Mouse (Mus musculus) embryonic facial prominence, embryonic 10.5 days (tissue): Measurements from ENCODE around the gene Flii. TPM values are rescaled to one million over a fixed set of nuclear protein-coding genes. Genes with fewer than 3 reads are reported as not detected.

Experiments used
- DNase-seq: peaks from one replicate; pipeline ENCODE4 v3.0.0-alpha.2; 2017; ENCODE audit warnings: low spot score
- H3K27ac ChIP-seq: fragments of 300-500 bp; sonication (generic); replicated peaks from 2 replicates; pipeline ENCODE4 v1.5.1; 2016; ENCODE audit warnings: mild to moderate bottlenecking
- H3K27me3 ChIP-seq: fragments of 300-500 bp; sonication (generic); replicated peaks from 2 replicates; pipeline ENCODE4 v1.6.1; 2016; ENCODE audit warnings: low read depth, mild to moderate bottlenecking; ENCODE audit not compliant: poor library complexity, severe bottlenecking
- H3K36me3 ChIP-seq: fragments of 300-500 bp; sonication (generic); replicated peaks from 2 replicates; pipeline ENCODE4 v1.6.1; 2016; ENCODE audit warnings: mild to moderate bottlenecking, moderate library complexity
- H3K4me1 ChIP-seq: fragments of 300-500 bp; sonication (generic); 2 replicates; pipeline ENCODE4 v1.6.1; 2016
- H3K4me3 ChIP-seq: fragments of 300-500 bp; sonication (generic); 2 replicates; pipeline ENCODE4 v1.5.1; 2016; ENCODE audit warnings: mild to moderate bottlenecking, moderate library complexity
- H3K9me3 ChIP-seq: fragments of 300-500 bp; sonication (generic); 2 replicates; pipeline ENCODE4 v1.6.1; 2016; ENCODE audit warnings: mild to moderate bottlenecking
- WGBS: fragments of 180-500 bp; shearing (Covaris S2); methylation state at CpG from one replicate; pipeline ENCODE4 v1.1.7; 2016; 5-methylcytosine and 5-hydroxymethylcytosine counted together
- polyA plus RNA-seq: library from polyadenylated mRNA; unstranded; fragments of >200 nt; fragmentation: Nextera tagmentation; extraction: Ambion mirVana; gene quantifications from 2 replicates; pipeline ENCODE4 v1.2.1, GENCODE M21; 2016

The Flii gene
- polyA plus RNA-seq, 1 experiment from 2014 or later = 71.9 TPM

DNA sequence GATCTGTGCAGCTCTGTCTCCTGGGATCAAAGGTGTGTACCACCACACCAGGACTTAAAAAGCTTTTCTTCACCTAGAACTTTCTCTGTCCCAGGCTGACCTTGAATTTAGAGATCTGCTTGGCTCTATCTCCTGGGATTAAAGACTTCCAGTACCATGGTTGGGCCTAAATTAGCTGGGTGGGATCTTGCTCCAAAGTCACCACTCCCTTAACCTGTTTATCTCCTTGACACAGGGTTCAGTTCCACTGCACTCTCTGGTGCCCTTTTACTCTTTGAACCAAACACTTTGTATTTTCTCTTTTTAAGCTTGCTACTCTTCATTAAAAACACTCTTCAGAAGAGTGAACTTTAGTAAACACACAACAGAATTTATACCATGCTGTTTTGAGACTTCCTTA lies 10.4 kb upstream of the Flii start:
- H3K36me3 ChIP-seq = peaks cover 69% of the 10 kb centered on the region
- no peak overlapping the region for H3K4me3 ChIP-seq
- no peak overlapping the region for H3K27ac ChIP-seq
- no peaks in the 10 kb centered on the region for H3K4me1 ChIP-seq
- no peaks in the 10 kb centered on the region for H3K9me3 ChIP-seq
- no peak for DNase-seq
- no peaks in the 10 kb centered on the region for H3K27me3 ChIP-seq

DNA sequence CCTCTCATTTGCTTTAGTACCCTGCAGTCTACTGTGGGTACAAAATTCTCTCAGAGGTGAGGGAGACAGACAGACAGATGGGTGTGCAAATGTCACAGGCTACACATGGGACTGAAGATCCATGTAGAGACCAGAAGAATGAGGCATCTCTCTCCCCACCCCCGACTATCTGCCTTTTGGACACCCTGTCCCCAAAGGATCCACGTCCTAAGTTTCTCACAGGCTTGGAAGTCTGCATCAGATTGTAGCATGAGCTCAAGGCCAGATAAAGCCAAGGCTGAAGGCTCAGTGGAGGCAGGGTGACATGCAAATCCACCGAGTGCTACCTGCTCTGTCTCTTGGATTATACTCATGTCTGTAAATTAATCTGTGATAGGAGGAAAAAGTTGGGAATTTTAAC lies 9.4 kb upstream of the Flii start:
- 86% methylated on average over 3 of the region's 3 CpGs for WGBS
- Histone ChIP-seq H3K9me3 (no peaks in the 10 kb centered on the region), H3K4me1 (no peaks in the 10 kb centered on the region), H3K27ac (no peak overlapping the region), H3K4me3 (no peak overlapping the region), H3K27me3 (no peaks in the 10 kb centered on the region), H3K36me3 (peaks cover 68% of the 10 kb centered on the region)
- DNase-seq = no peak

DNA sequence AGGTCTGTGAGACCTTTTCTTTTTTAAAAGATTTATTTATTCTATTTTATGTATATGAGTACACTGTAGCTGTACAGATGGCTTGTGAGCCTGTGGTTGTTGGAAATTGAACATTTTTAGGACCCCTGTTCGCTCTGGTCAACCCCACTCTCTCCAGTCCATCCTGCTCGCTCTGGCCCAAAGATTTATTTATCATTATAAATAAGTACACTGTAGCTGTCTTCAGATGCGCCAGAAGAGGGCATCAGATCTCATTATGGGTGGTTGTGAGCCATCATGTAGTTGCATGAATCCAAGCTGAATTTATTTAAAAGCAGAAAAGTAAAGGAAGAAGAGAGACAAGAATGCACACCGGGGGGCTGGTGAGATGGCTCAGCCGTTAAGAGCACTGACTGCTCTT lies 8.1 kb upstream of the Flii start:
- WGBS = 80% methylated on average over 5 of the region's 5 CpGs
- Histone ChIP-seq H3K27me3 (no peaks in the 10 kb centered on the region), H3K4me1 (no peaks in the 10 kb centered on the region), H3K9me3 (no peaks in the 10 kb centered on the region), H3K27ac (no peak overlapping the region), H3K4me3 (no peak overlapping the region), H3K36me3 (peaks cover 68% of the 10 kb centered on the region)
- DNase-seq = no peak

DNA sequence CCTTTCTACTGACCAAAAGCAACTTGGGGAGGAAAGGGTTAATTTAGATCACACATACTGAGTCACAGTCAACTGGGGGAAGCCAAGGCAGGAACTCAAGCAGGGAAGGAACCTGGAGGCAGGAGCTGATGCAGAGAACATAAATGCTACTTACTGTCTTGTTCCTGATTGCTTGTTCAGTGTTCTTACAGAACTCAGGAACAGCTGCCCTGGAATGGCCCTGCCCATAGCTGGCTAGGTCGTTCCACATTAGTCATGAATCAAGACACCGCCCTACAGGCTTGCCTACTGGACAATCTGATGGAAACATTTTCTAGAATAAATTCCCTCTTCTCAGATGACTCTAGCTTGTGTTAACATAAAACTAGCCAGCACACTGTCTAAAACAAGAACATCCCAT lies 7.1 kb upstream of the Flii start:
- H3K4me1 ChIP-seq = peaks cover 5% of the 10 kb centered on the region
- H3K9me3 ChIP-seq = no peaks in the 10 kb centered on the region
- no peaks in the 10 kb centered on the region for H3K27me3 ChIP-seq
- 88% methylated on average over 2 of the region's 2 CpGs for WGBS
- H3K36me3 ChIP-seq = peaks cover 59% of the 10 kb centered on the region
- no peak overlapping the region for H3K4me3 ChIP-seq
- H3K27ac ChIP-seq = no peak overlapping the region
- no peak for DNase-seq

DNA sequence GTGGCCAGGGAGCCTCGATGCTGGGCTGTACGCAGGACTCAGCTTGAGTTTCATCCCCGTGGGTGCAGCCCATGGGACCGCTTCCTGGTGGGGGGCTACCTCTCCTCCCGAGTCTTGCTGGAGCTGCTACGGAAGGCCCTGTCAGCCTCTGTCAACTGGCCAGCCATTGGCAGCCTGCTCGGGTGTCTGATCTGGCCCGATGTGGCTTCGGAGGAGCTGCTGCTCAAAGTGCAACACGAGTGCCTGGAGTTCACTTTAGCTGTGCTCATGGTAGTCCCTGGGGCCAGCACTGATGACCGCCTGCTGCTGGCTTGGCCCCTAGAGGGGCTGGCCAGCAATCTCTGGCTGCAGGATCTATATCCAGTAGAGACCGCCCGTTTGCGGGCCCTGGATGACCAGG lies 4.2 kb upstream of the Flii start:
- H3K27ac ChIP-seq = no peak overlapping the region; the same call in 1 of the 2 replicates
- peaks cover 32% of the 10 kb centered on the region for H3K4me1 ChIP-seq
- no peak overlapping the region; the same call in 1 of the 2 replicates for H3K4me3 ChIP-seq
- H3K9me3 ChIP-seq = no peaks in the 10 kb centered on the region
- H3K36me3 ChIP-seq = peaks cover 46% of the 10 kb centered on the region
- no peaks in the 10 kb centered on the region for H3K27me3 ChIP-seq
- DNase-seq = no peak
- WGBS = 91% methylated on average over 14 of the region's 14 CpGs

DNA sequence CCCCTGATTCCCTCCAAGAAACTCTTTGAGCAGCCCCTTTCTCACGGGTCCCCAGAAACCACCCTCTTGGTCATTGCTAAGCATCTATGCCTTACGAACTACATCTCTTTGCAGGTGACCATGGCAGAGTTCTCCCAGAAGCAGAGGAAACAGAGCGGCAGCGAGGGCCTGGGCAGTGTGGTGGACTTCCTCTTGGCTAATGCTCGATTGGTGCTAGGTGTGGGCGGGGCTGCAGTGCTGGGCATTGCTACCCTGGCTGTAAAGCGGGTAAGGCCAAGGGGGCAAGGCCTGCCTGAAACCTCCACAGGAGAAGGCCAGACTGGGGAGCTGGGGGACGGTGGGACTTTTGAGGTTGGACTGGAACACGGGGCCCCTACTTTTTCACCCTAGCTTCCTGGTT lies 3.1 kb upstream of the Flii start:
- H3K27me3 ChIP-seq = no peaks in the 10 kb centered on the region
- H3K27ac ChIP-seq = no peak overlapping the region
- no peak for DNase-seq
- H3K9me3 ChIP-seq = no peaks in the 10 kb centered on the region
- peaks cover 50% of the 10 kb centered on the region for H3K36me3 ChIP-seq
- WGBS = 89% methylated on average over 9 of the region's 9 CpGs
- H3K4me1 ChIP-seq = peaks cover 35% of the 10 kb centered on the region
- no peak overlapping the region for H3K4me3 ChIP-seq

DNA sequence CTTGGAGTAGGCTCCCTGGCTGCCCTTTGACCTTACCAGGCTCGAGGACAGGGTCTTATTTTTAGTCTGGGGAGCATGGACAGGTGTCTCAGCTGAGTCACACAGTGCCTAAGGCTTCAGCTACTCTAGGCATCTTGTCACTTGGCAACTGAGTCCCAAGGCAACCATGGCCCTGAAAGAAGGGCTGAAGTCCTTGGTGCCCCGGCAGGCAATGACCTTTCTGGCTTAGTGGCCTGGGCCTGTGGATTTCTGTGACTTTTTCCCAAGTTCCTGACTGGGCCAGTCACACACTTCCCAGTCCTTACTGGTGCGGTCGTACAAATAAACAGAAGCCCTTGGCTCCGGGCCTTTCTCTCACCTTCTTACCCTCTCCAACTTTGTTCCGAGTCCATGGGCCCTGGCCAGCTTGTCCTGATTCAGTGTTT lies 2.2 kb upstream of the Flii start:
- H3K4me3 ChIP-seq = peak overlapping the region; percentile 91
- 80% methylated on average over 6 of the region's 6 CpGs for WGBS
- 0 out of 2 replicates have a peak overlapping the region, but pooled peaks have one; percentile 91 for H3K27ac ChIP-seq
- H3K4me1 ChIP-seq = peaks cover 35% of the 10 kb centered on the region
- H3K27me3 ChIP-seq = no peaks in the 10 kb centered on the region
- H3K9me3 ChIP-seq = no peaks in the 10 kb centered on the region
- H3K36me3 ChIP-seq = peaks cover 54% of the 10 kb centered on the region
- DNase-seq = no peak

DNA sequence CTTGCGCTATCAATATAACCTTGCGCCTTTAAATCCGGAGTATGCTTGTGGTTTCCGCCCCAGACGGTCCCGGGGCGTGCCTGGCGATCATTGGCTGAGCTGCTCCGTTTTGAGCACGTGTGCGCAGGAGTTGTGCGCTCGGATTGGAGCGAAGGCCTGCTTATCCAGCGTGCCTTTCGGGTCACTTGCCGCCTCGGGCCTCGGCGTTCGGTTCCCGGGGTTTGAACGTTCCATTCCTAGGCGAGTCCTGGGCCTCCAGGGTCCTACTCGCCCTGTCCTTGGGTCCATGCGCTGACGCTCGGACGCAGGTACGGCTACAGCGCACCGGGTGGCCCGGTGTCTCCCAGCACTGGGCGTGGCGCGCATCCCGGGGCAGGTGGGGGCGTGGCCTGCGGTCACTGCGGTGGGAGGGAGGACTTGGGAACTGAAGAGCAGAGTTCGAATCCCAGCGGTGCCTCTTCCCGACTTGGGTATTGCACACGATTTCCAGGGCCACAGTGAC lies 1.2 kb upstream of the Flii start, which contains the start of gene Mief2:
Gene Mief2 (plus strand): TSS at position 139 of the 502 bp plus-strand sequence.
- WGBS = under 1% methylated on average over 44 of the region's 44 CpGs
- H3K4me1 ChIP-seq = peaks cover 35% of the 10 kb centered on the region
- DNase-seq = peak; percentile 94
- no peaks in the 10 kb centered on the region for H3K9me3 ChIP-seq
- peaks cover 54% of the 10 kb centered on the region for H3K36me3 ChIP-seq
- H3K27me3 ChIP-seq = no peaks in the 10 kb centered on the region
- H3K27ac ChIP-seq = peak within 1 kb of the TSS; percentile 91
- peak within 1 kb of the TSS; percentile 91 for H3K4me3 ChIP-seq

DNA sequence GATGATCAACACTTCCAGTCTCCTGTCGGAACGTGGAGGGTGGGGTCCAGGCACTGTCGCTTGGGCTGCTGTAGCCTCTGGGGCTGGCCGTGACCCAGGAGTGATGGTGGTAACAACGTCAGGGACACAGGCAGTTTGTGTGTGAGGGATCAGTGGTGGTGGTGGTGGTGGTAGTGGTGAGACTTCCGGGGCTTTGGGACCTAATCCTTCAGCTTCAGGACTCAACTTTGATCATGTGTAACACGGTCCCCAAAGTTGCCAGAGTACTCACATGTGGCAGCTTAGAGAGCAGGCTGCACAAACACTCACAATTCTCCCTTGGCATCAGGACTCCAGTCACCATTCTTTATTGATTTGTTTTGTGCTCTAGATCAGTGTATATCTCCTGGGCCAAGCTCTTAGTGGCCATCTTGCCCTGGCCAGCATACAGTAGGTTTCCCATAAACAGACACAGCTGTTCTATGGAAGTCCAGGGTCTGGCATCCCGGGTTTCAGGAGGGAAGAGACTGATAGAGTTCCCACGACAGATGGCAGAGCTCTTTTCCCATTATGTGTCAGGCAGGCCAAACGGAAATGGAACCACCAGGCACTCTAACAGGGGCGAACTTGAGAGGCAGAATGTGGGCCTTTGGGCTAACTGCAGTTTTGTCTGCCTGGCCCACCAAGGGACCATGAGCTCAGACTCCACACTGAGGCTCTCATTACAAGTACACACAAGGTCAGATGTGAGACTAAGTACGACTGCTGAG lies 503 bp upstream of the Flii start:
- DNase-seq = peak; percentile 47
- H3K4me1 ChIP-seq = peaks cover 35% of the 10 kb centered on the region
- WGBS = 8% methylated on average over 12 of the region's 12 CpGs
- H3K9me3 ChIP-seq = no peaks in the 10 kb centered on the region
- H3K27ac ChIP-seq = peak overlapping the region; percentile 91
- peaks cover 54% of the 10 kb centered on the region for H3K36me3 ChIP-seq
- peak overlapping the region; percentile 91 for H3K4me3 ChIP-seq
- no peaks in the 10 kb centered on the region for H3K27me3 ChIP-seq

DNA sequence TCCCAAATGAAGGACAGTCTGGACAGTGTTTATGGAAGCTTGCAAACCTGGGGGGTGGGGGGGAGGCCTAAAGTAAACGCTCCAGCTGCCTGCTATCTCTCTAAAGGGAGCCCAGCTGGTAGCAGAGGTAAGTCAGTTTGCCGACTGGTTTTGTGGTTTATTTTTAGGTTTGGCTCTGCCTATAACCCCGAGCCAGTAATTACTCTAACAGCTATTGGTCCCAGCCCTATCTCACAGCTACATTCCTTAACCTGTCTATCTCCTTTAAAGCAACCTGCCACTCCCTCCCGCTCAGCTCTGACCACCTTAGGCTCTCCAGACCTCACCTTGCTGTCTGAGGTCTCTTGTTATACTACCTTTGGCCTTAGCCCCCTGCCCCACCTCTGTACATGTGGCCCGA lies 7.8 kb downstream of the Flii start:
- H3K9me3 ChIP-seq = no peaks in the 10 kb centered on the region
- whole genome bisulfite sequencing = 88% methylated on average over 5 of the region's 5 CpGs
- no peak for DNase-seq
- peaks cover 100% of the 10 kb centered on the region for H3K36me3 ChIP-seq
- H3K27me3 ChIP-seq = no peaks in the 10 kb centered on the region
- H3K4me3 ChIP-seq = no peak overlapping the region
- H3K27ac ChIP-seq = no peak overlapping the region
- no peaks in the 10 kb centered on the region for H3K4me1 ChIP-seq

DNA sequence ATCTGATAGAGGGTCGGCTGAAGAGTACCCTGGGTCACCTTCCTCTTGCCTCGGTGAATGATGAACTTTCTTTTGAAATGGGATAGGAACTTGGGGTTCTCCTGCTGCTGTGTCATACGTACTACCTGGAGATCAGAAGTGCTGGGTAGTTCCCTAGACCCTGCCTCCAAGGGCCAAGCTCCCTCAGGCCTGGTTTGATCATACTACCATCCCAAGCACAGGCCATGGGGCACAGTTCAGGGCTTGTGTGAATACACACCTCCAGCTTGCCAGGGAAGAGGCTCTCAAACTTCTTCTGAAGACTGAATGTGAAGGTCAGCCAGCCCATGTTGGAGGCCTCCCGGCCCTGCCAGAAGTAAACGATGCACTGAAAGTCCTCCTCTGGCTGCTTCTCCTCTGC lies 11.2 kb downstream of the Flii start:
- Histone ChIP-seq H3K27ac (no peak overlapping the region), H3K36me3 (peaks cover 100% of the 10 kb centered on the region), H3K4me1 (no peaks in the 10 kb centered on the region), H3K4me3 (no peak overlapping the region), H3K27me3 (no peaks in the 10 kb centered on the region), H3K9me3 (no peaks in the 10 kb centered on the region)
- no peak for DNase-seq
- 88% methylated on average over 5 of the region's 5 CpGs for WGBS

DNA sequence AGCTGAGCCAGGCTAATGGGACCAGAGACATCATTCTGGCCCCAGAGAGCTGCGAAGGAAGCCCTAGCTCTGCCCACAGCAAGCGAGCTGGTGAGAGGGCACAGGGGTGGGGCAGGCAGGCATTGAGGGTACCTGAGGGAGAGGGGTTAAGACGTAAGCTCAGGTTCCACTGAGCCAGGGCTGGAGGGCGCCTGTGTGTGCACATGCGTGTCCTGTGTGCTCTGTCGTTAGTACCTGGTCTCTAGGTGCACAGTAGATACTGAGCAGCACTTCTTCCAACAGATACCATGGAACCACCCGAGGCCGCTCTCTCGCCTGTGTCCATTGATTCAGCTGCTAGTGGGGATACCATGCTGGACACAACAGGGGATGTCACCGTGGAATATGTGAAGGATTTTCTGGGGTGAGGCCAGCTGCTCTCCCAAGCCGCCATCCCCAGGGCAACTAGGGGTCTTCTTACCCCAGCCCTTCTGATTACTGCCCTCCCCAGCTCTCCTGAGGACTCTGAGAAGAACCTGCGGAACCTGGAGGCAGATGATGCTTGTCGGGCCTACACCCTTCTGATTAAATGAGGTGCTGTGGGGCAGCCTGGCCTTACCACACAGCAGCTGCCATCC lies 14.3 kb downstream of the Flii start:
- 93% methylated on average over 13 of the region's 13 CpGs for WGBS
- Histone ChIP-seq H3K4me1 (no peaks in the 10 kb centered on the region), H3K27me3 (no peaks in the 10 kb centered on the region), H3K27ac (no peak overlapping the region), H3K4me3 (no peak overlapping the region), H3K9me3 (no peaks in the 10 kb centered on the region), H3K36me3 (peaks cover 100% of the 10 kb centered on the region)
- DNase-seq = no peak

DNA sequence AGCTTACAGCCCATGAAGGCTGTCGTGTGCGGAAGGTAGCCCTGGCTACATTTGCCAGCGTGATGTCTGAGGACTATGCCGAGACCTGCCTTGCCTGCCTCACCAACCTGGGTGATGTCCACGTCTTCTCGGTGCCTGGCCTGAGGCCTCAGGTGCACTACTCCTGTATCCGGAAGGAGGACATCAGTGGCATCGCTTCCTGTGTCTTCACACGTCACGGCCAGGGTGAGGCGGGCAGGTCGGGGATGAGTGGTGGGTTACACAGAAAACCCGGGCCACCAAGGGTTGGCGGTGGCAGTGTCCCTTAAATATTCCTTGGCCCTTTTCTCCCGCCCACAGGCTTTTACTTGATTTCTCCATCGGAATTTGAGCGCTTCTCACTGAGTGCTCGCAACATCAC lies 15.0 kb downstream of the Flii start:
- 93% methylated on average over 18 of the region's 18 CpGs for WGBS
- DNase-seq = no peak
- Histone ChIP-seq H3K36me3 (peaks cover 100% of the 10 kb centered on the region), H3K9me3 (no peaks in the 10 kb centered on the region), H3K27me3 (no peaks in the 10 kb centered on the region), H3K4me3 (no peak overlapping the region), H3K27ac (no peak overlapping the region), H3K4me1 (no peaks in the 10 kb centered on the region)
